ENCODE assay signal across 8 mouse cellular contexts in genomic region chr2:102166550-102167325, GRCm38 (mm10). TPM values are rescaled to one million over a fixed set of nuclear protein-coding genes. Genes with fewer than 3 reads are reported as not detected.
DNase-seq lines count a peak whose midpoint lies in the region; ATAC-seq and TF ChIP-seq lines count a peak whose summit lies in the region.

No protein-coding gene starts in this region.

- ATAC-seq in limb, embryonic 11.5 days (ENCODE audit: insufficient number of reproducible peaks, low FRiP score, low TSS enrichment, low read depth): no peak
- ATAC-seq in stomach, embryonic 15.5 days (ENCODE audit: insufficient read depth, low FRiP score, low read depth): peak; percentile 34; the same call in 1 of the 2 replicates

- WGBS in limb, embryonic 11.5 days: 23% methylated on average over 15 of the region's 15 CpGs
- 25% methylated on average over 15 of the region's 15 CpGs for WGBS in stomach, embryonic 15.5 days
- 84% methylated on average over 15 of the region's 15 CpGs for WGBS in thymus, adult 2 months

- no peak for DNase-seq in layer of hippocampus, adult 2 months (ENCODE audit: low spot score in 2 of 2)
- DNase-seq in layer of hippocampus, postnatal 25 days (ENCODE audit: extremely low spot score in 1 of 2, low spot score in 1 of 2): no peak
- DNase-seq in embryo, embryonic 11 days: peak; percentile 56
- peak; percentile 19 to 37 for DNase-seq in heart, postnatal 14 days
- no peak for DNase-seq in limb, embryonic 11.5 days (ENCODE audit: low spot score)
- no peak for DNase-seq in thymus, adult 2 months
- no peak for DNase-seq in layer of hippocampus, adult 18-20 months (ENCODE audit: low spot score in 2 of 2)

- no peak overlapping the region for H3K27ac ChIP-seq in layer of hippocampus, adult 2 months
- H3K27ac ChIP-seq in limb, embryonic 11.5 days (replicated peaks; ENCODE audit: low read depth, low read length): no peak overlapping the region
- H3K27ac ChIP-seq in stomach, embryonic 15.5 days: peak overlapping the region; percentile 41
- H3K27ac ChIP-seq in thymus, adult 2 months (ENCODE audit: control insufficient read depth, insufficient read depth, low read length): no peak overlapping the region

- intact Hi-C loops in heart, postnatal 14 days (cut with DNase I): no loop called here

- H3K9me3 ChIP-seq in limb, embryonic 11.5 days (ENCODE audit: control insufficient read depth, low read length): no peaks in the 10 kb centered on the region
- H3K9me3 ChIP-seq in stomach, embryonic 15.5 days: no peaks in the 10 kb centered on the region

- H3K4me1 ChIP-seq in limb, embryonic 11.5 days (ENCODE audit: control insufficient read depth, insufficient read depth, low read length): peaks cover 14% of the 10 kb centered on the region
- peaks cover 11% of the 10 kb centered on the region for H3K4me1 ChIP-seq in stomach, embryonic 15.5 days
- H3K4me1 ChIP-seq in thymus, adult 2 months (replicated peaks; ENCODE audit: control insufficient read depth, insufficient read depth, low read length): peaks cover 13% of the 10 kb centered on the region

- H3K4me3 ChIP-seq in layer of hippocampus, adult 2 months: no peak overlapping the region
- no peak overlapping the region for H3K4me3 ChIP-seq in limb, embryonic 11.5 days (ENCODE audit: low read depth, low read length)
- H3K4me3 ChIP-seq in stomach, embryonic 15.5 days (replicated peaks): no peak overlapping the region
- no peak overlapping the region for H3K4me3 ChIP-seq in thymus, adult 2 months (ENCODE audit: control insufficient read depth, insufficient read depth, low read length)

- H3K36me3 ChIP-seq in limb, embryonic 11.5 days (ENCODE audit: control insufficient read depth, insufficient read depth, low read length): no peaks in the 10 kb centered on the region
- no peaks in the 10 kb centered on the region for H3K36me3 ChIP-seq in stomach, embryonic 15.5 days
- no peaks in the 10 kb centered on the region for H3K36me3 ChIP-seq in thymus, adult 2 months (ENCODE audit: control insufficient read depth, insufficient read depth, low read length)

- H3K9ac ChIP-seq in limb, embryonic 11.5 days (ENCODE audit: low read length): peak overlapping the region; percentile 22; the same call in 1 of the 2 replicates
- H3K9ac ChIP-seq in stomach, embryonic 15.5 days: no peak overlapping the region

- TF ChIP-seq POLR2A in thymus, adult 2 months (IDR thresholded peaks at IDR 0.05; ENCODE audit: control insufficient read depth, extremely low read depth, insufficient read depth, low read length, poor library complexity): no peak

- no peaks in the 10 kb centered on the region for H3K27me3 ChIP-seq in limb, embryonic 11.5 days (ENCODE audit: control insufficient read depth, insufficient read depth, low read length)
- no peaks in the 10 kb centered on the region for H3K27me3 ChIP-seq in stomach, embryonic 15.5 days (replicated peaks)
- H3K27me3 ChIP-seq in thymus, adult 2 months (ENCODE audit: control insufficient read depth, insufficient read depth, low read length): no peaks in the 10 kb centered on the region

- H3K4me2 ChIP-seq in limb, embryonic 11.5 days (ENCODE audit: low read depth, severe bottlenecking): no peak overlapping the region
- H3K4me2 ChIP-seq in stomach, embryonic 15.5 days: no peak overlapping the region; the same call in 1 of the 2 replicates

- peak; percentile 33 for TF ChIP-seq CTCF in layer of hippocampus, adult 2 months (conservative IDR thresholded peaks at IDR 0.05)
- no peak for TF ChIP-seq CTCF in thymus, adult 2 months (IDR thresholded peaks at IDR 0.05; ENCODE audit: borderline replicate concordance, control insufficient read depth, extremely low read depth, insufficient read depth, low read length, poor library complexity)

RNA-seq across cellular contexts. Expression of gene Ldlrad3, which starts 19.4 kb away (rescaled TPM):
- 10 to 100 TPM in 1 of 2 experiments, 1 to 10 TPM in 1; 9.3 to 11.2 TPM for total RNA-seq in layer of hippocampus, adult 2 months (2021)
- 10 to 100 TPM in 1 of 2 experiments, 1 to 10 TPM in 1; 9.2 to 11.5 TPM for total RNA-seq in layer of hippocampus, postnatal 25 days (2021)
- 1 to 10 TPM; 6.0 to 6.6 TPM for total RNA-seq in heart, postnatal 14 days (2021)
- 57.5 and 62.1 TPM in 2 replicates for polyA plus RNA-seq in limb, embryonic 11.5 days (2014; fragmentation: Nextera tagmentation; extraction: Ambion mirVana)
- 39.1 and 44.8 TPM in 2 replicates for polyA plus RNA-seq in stomach, embryonic 15.5 days (2015; fragmentation: Nextera tagmentation; extraction: Ambion mirVana)
- polyA plus RNA-seq in thymus, adult 2 months (2012; rRNA removed): 12.9 and 15.4 TPM in 2 replicates
- total RNA-seq in layer of hippocampus, adult 18-20 months (2021): 1 to 10 TPM; 8.8 to 9.8 TPM

Comparison
In these comparisons a context has a peak if more than half of its experiments do, and no peak if none do; other contexts are left out.
1. DNase-seq: peak in embryo, embryonic 11 days (single experiment) and heart, postnatal 14 days (2 of 2); none in layer of hippocampus, adult 2 months (0 of 2), layer of hippocampus, postnatal 25 days (0 of 2), limb, embryonic 11.5 days (single experiment), thymus, adult 2 months (single experiment) and layer of hippocampus, adult 18-20 months (0 of 2).